ENCODE assay signal across 7 mouse cellular contexts in the genomic region with DNA sequence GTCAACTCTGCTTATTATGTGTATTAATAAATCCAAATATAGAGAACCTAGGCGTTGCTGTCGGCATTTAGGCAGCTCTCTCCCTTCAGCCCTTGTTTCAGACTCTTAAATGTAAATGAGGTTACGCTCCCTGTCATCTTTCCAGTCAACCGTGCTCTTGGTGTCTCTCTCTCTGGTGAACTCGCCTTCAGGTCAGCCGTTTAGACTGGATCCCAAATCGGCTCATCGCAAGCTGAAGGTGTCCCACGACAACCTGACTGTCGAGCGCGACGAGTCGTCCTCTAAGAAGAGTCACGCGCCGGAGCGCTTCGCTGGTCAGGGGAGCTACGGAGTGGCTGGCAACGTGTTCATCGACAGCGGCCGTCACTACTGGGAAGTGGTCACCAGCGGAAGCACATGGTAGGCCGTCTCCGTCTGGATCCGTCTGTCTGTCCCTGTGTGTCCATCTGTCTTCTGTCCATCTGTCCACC. TPM values are rescaled to one million over a fixed set of nuclear protein-coding genes. Genes with fewer than 3 reads are reported as not detected.
DNase-seq lines count a peak whose midpoint lies in the region; ATAC-seq lines count a peak whose summit lies in the region.
"Not testable (repeated sequence)": the region's sequence is repeated elsewhere in the genome, so short reads cannot be mapped to it uniquely, and the experiment has no call there.

No protein-coding gene starts in this region.

- H3K4me1 ChIP-seq in limb, embryonic 13.5 days; midbrain, embryonic 15.5 days: not testable (repeated sequence)

- H3K9ac ChIP-seq in limb, embryonic 13.5 days; midbrain, embryonic 15.5 days: not testable (repeated sequence)

- DNase-seq in c-Kit-negative CD71-positive TER-119-positive erythroid progenitor cells, embryonic 14.5 days (ENCODE audit: low read depth, low spot score) = peak; percentile 51
- DNase-seq in heart, adult 9 months (ENCODE audit: low spot score in 2 of 2) = peak; percentile 28 to 72
- DNase-seq in kidney, adult 9 months = peak; percentile 72
- DNase-seq in spleen, postnatal 10 days (ENCODE audit: low spot score in 2 of 2) = peak; percentile 60 to 69

- H3K4me2 ChIP-seq in limb, embryonic 13.5 days (replicated peaks); midbrain, embryonic 15.5 days: not testable (repeated sequence)

- WGBS in limb, embryonic 13.5 days = 88% methylated on average over 28 of the region's 28 CpGs
- WGBS in midbrain, embryonic 15.5 days = 84% methylated on average over 28 of the region's 28 CpGs

- H3K9me3 ChIP-seq in limb, embryonic 13.5 days = peaks cover 66% of the 10 kb centered on the region
- peaks cover 42% of the 10 kb centered on the region for H3K9me3 ChIP-seq in midbrain, embryonic 15.5 days

- H3K36me3 ChIP-seq in limb, embryonic 13.5 days = peaks cover 69% of the 10 kb centered on the region
- peaks cover 39% of the 10 kb centered on the region for H3K36me3 ChIP-seq in midbrain, embryonic 15.5 days (replicated peaks)

- ATAC-seq in erythroblast, adult 5-6 weeks (replicated peaks; ENCODE audit: low FRiP score, poor library complexity, severe bottlenecking) = 0 out of 2 replicates have a peak, but pooled peaks have one; percentile 0
- ATAC-seq in limb, embryonic 13.5 days (ENCODE audit: low FRiP score, low read depth) = peak; percentile 5; the same call in 1 of the 2 replicates
- peak; percentile 34 for ATAC-seq in midbrain, embryonic 15.5 days (replicated peaks)

- not testable (repeated sequence) for H3K4me3 ChIP-seq in limb, embryonic 13.5 days; midbrain, embryonic 15.5 days

- not testable (repeated sequence) for H3K27ac ChIP-seq in limb, embryonic 13.5 days; midbrain, embryonic 15.5 days

- not testable (repeated sequence) for H3K27me3 ChIP-seq in limb, embryonic 13.5 days; midbrain, embryonic 15.5 days (replicated peaks)

RNA-seq across cellular contexts. Expression of a gene that starts 22.1 kb away (rescaled TPM):
- 4.0 and 24.0 TPM in 2 replicates for total RNA-seq in erythroblast, adult 5-6 weeks (2015; ENCODE audit: low replicate concordance)
- total RNA-seq in erythroblast, adult 5-6 weeks (2017; ENCODE audit: low replicate concordance) = 59.6 and 87.8 TPM in 2 replicates
- polyA plus RNA-seq in limb, embryonic 13.5 days (2015; fragmentation: Nextera tagmentation; extraction: Ambion mirVana) = 209 and 230 TPM in 2 replicates
- 187 and 227 TPM in 2 replicates for polyA plus RNA-seq in midbrain, embryonic 15.5 days (2015; fragmentation: Nextera tagmentation; extraction: Ambion mirVana)
